Mouse (Mus musculus): Measurements from ENCODE around the gene Gpr137c.

GRCm38 (mm10) chr14:45304389-45304788, 84.9 kb downstream of the Gpr137c start:
- TF ChIP-seq CTCF (IDR thresholded peaks at IDR 0.05; ENCODE audit: borderline replicate concordance, extremely low read depth, insufficient read depth, insufficient read length) (peak; percentile 19; the same call in 1 of the 2 replicates), POLR2A (IDR thresholded peaks at IDR 0.05; ENCODE audit: borderline replicate concordance, extremely low read depth, insufficient read depth, insufficient read length, poor library complexity, severe bottlenecking) (no peak)
